Mouse (Mus musculus) myocyte (in vitro differentiated cells): ENCODE measurements around the gene Gprasp1.

ENCODE experiments used
- CEBPB ChIP-seq: IDR thresholded peaks from 2 replicates; pipeline ENCODE4 v1.6.1; 2011; ENCODE audit warnings: mild to moderate bottlenecking, moderate library complexity; ENCODE audit not compliant: poor library complexity, insufficient read depth, severe bottlenecking
- E2F4 ChIP-seq: IDR thresholded peaks from one replicate; pipeline ENCODE4 v1.6.1; 2011; ENCODE audit warnings: mild to moderate bottlenecking, control low read depth, moderate library complexity; ENCODE audit not compliant: insufficient read depth
- MAX ChIP-seq: IDR thresholded peaks from one replicate; pipeline ENCODE4 v1.6.1; 2011; ENCODE audit warnings: low read depth, mild to moderate bottlenecking, control low read depth
- MYOD1 ChIP-seq, 3 experiments: IDR thresholded peaks; one replicate each; pipeline ENCODE4 v1.6.1; 2011; ENCODE audit warnings: control low read depth in 2 of 3, low read depth in 2 of 3, mild to moderate bottlenecking in 2 of 3, moderate library complexity in 1 of 3; ENCODE audit not compliant: insufficient read length in 2 of 3, control insufficient read depth in 1 of 3
- MYOG ChIP-seq, 3 experiments: IDR thresholded peaks; one replicate each; pipeline ENCODE4 v1.6.1; 2011; ENCODE audit warnings: control low read depth in 2 of 3, low read depth in 2 of 3, mild to moderate bottlenecking in 2 of 3; ENCODE audit not compliant: insufficient read length in 2 of 3, control insufficient read depth in 1 of 3, insufficient read depth in 1 of 3
- POLR2A ChIP-seq: IDR thresholded peaks from one replicate; pipeline ENCODE4 v1.6.1; 2011; ENCODE audit warnings: low read depth, mild to moderate bottlenecking, control low read depth, moderate library complexity; ENCODE audit not compliant: insufficient read length
- POLR2AphosphoS2 ChIP-seq: IDR thresholded peaks from one replicate; pipeline ENCODE4 v1.6.1; 2011; ENCODE audit warnings: low read depth, control low read depth; ENCODE audit not compliant: insufficient read length
- REST ChIP-seq: IDR thresholded peaks from one replicate; pipeline ENCODE4 v1.6.1; 2011; ENCODE audit warnings: mild to moderate bottlenecking, control low read depth, moderate library complexity; ENCODE audit not compliant: insufficient read depth, insufficient read length
- SRF ChIP-seq: IDR thresholded peaks from one replicate; pipeline ENCODE4 v1.6.1; 2011; ENCODE audit warnings: low read depth; ENCODE audit not compliant: control insufficient read depth, insufficient read length
- TCF12 ChIP-seq: IDR thresholded peaks from one replicate; pipeline ENCODE4 v1.6.1; 2011; ENCODE audit warnings: mild to moderate bottlenecking, control low read depth; ENCODE audit not compliant: poor library complexity, insufficient read depth, severe bottlenecking
- TCF3 ChIP-seq: IDR thresholded peaks from one replicate; pipeline ENCODE4 v1.6.1; 2011; ENCODE audit warnings: low read depth, control low read depth; ENCODE audit not compliant: insufficient read length
- USF1 ChIP-seq: IDR thresholded peaks from one replicate; pipeline ENCODE4 v1.6.1; 2011; ENCODE audit warnings: low read depth, mild to moderate bottlenecking, control low read depth, moderate library complexity

- TF ChIP-seq TCF3 (no peak), POLR2A (no peak), USF1 (no peak), POLR2AphosphoS2 (no peak), MYOG (IDR thresholded peaks at IDR 0.05; ENCODE audit: control insufficient read depth in 1 of 3, insufficient read depth in 1 of 3, insufficient read length in 2 of 3, low read depth in 2 of 3) (no peak), E2F4 (no peak), TCF12 (no peak), SRF (no peak), MAX (no peak), MYOD1 (IDR thresholded peaks at IDR 0.05; ENCODE audit: control insufficient read depth in 1 of 3, insufficient read length in 2 of 3, low read depth in 2 of 3) (no peak), REST (no peak), CEBPB (no peak)
Observed at GRCm38 (mm10) chrX:135837896-135838295, 95.4 kb downstream of the Gprasp1 start.
